28 mouse cellular contexts compared by ENCODE assay signal in genomic region chr5:59545649-59546048, GRCm38 (mm10).
DNase-seq lines count a peak whose midpoint lies in the region; ATAC-seq and TF ChIP-seq lines count a peak whose summit lies in the region.
"Had no signal": no experiment of that assay in that cellular context is flagged by ENCODE, and none has a peak within 500 bp of the region (broad histone marks: within the 10 kb centered on the region; RNA-seq: fewer than 3 reads in every experiment).

No protein-coding gene starts in this region.

- H3K36me3 ChIP-seq in hindbrain, embryonic 11.5 days (ENCODE audit: control insufficient read depth, insufficient read depth, low read length): no peaks in the 10 kb centered on the region
- H3K36me3 ChIP-seq in hindbrain, embryonic 13.5 days: no peaks in the 10 kb centered on the region
- H3K36me3 ChIP-seq in kidney, embryonic 16.5 days (ENCODE audit: insufficient read depth, low read length): no peaks in the 10 kb centered on the region
- H3K36me3 ChIP-seq: heart, embryonic 13.5 days; intestine, embryonic 15.5 days; liver, embryonic 12.5 days; midbrain, embryonic 15.5 days; stomach, embryonic 15.5 days had no signal

- H3K9ac ChIP-seq in hindbrain, embryonic 11.5 days (ENCODE audit: low read depth, low read length): no peak overlapping the region
- no peak overlapping the region for H3K9ac ChIP-seq in hindbrain, embryonic 13.5 days
- no peak overlapping the region for H3K9ac ChIP-seq in kidney, embryonic 16.5 days (replicated peaks; ENCODE audit: low read length)
- H3K9ac ChIP-seq: heart, embryonic 13.5 days; intestine, embryonic 15.5 days; liver, embryonic 12.5 days; liver, postnatal 0 days; midbrain, embryonic 15.5 days; stomach, embryonic 15.5 days had no signal

- TF ChIP-seq POLR2A in brain, embryonic 14.5 days (IDR thresholded peaks at IDR 0.05; ENCODE audit: borderline replicate concordance, extremely low read depth, insufficient read depth, insufficient read length, poor library complexity, severe bottlenecking): no peak

- H3K4me1 ChIP-seq in hindbrain, embryonic 11.5 days (replicated peaks; ENCODE audit: control insufficient read depth, insufficient read depth, low read length): no peaks in the 10 kb centered on the region
- peaks cover 4% of the 10 kb centered on the region; the same call in 1 of the 2 replicates for H3K4me1 ChIP-seq in hindbrain, embryonic 13.5 days (replicated peaks)
- no peaks in the 10 kb centered on the region for H3K4me1 ChIP-seq in kidney, embryonic 16.5 days (ENCODE audit: insufficient read depth, low read length)
- H3K4me1 ChIP-seq: heart, embryonic 13.5 days; intestine, embryonic 15.5 days; liver, embryonic 12.5 days; midbrain, embryonic 15.5 days; stomach, embryonic 15.5 days had no signal

- H3K4me2 ChIP-seq in hindbrain, embryonic 11.5 days (replicated peaks; ENCODE audit: low read depth, low read length): no peak overlapping the region
- H3K4me2 ChIP-seq in hindbrain, embryonic 13.5 days: no peak overlapping the region
- no peak overlapping the region for H3K4me2 ChIP-seq in kidney, embryonic 16.5 days (replicated peaks; ENCODE audit: low read depth, low read length)
- H3K4me2 ChIP-seq: heart, embryonic 13.5 days; intestine, embryonic 15.5 days; liver, embryonic 12.5 days; midbrain, embryonic 15.5 days; stomach, embryonic 15.5 days had no signal

- H3K4me3 ChIP-seq in hindbrain, embryonic 11.5 days (ENCODE audit: low read depth, low read length): no peak overlapping the region
- no peak overlapping the region for H3K4me3 ChIP-seq in hindbrain, embryonic 13.5 days
- H3K4me3 ChIP-seq in kidney, embryonic 16.5 days (ENCODE audit: low read length): no peak overlapping the region
- H3K4me3 ChIP-seq: gastrocnemius, adult 2 months; heart, embryonic 13.5 days; intestine, embryonic 15.5 days; liver, embryonic 12.5 days; midbrain, embryonic 15.5 days; stomach, embryonic 15.5 days had no signal

- no peaks in the 10 kb centered on the region for H3K27me3 ChIP-seq in hindbrain, embryonic 11.5 days (ENCODE audit: control insufficient read depth, insufficient read depth, low read length)
- H3K27me3 ChIP-seq in hindbrain, embryonic 13.5 days: no peaks in the 10 kb centered on the region
- H3K27me3 ChIP-seq in kidney, embryonic 16.5 days (ENCODE audit: insufficient read depth, low read length): no peaks in the 10 kb centered on the region
- H3K27me3 ChIP-seq: heart, embryonic 13.5 days; intestine, embryonic 15.5 days; liver, embryonic 12.5 days; midbrain, embryonic 15.5 days; stomach, embryonic 15.5 days had no signal

- no peak overlapping the region for H3K27ac ChIP-seq in hindbrain, embryonic 11.5 days (ENCODE audit: low read depth, low read length)
- no peak overlapping the region for H3K27ac ChIP-seq in hindbrain, embryonic 13.5 days
- no peak overlapping the region for H3K27ac ChIP-seq in kidney, embryonic 16.5 days (ENCODE audit: low read length)
- H3K27ac ChIP-seq: gastrocnemius, adult 2 months; heart, embryonic 13.5 days; intestine, embryonic 15.5 days; liver, embryonic 12.5 days; midbrain, embryonic 15.5 days; stomach, embryonic 15.5 days had no signal

- 48% methylated on average over 2 of the region's 2 CpGs for WGBS in hindbrain, embryonic 11.5 days
- WGBS in hindbrain, embryonic 13.5 days: 43% methylated on average over 2 of the region's 2 CpGs
- WGBS in kidney, embryonic 16.5 days: 32% methylated on average over 2 of the region's 2 CpGs

- peak; percentile 17 for DNase-seq in hindbrain, embryonic 11.5 days (ENCODE audit: low spot score)
- no peak for DNase-seq in kidney, adult 18-20 months
- peak; percentile 45 for DNase-seq in brain, embryonic 14.5 days (ENCODE audit: low read depth)
- peak; percentile 31 for DNase-seq in embryo, embryonic 11 days
- no peak for DNase-seq in layer of hippocampus, postnatal 10 days (ENCODE audit: low spot score in 2 of 2)
- no peak for DNase-seq in cerebellum, postnatal 10 days
- DNase-seq: adrenal gland, adult 2 months; adrenal gland, postnatal 36 days; cerebellum, adult 2 months; cerebellum, postnatal 25 days; gastrocnemius, adult 2 months; heart, postnatal 10 days; kidney, adult 8-10 months; kidney, postnatal 4 days; layer of hippocampus, postnatal 36 days; left cerebral cortex, postnatal 4 days; liver, postnatal 0 days; lung, postnatal 36 days; right cerebral cortex, postnatal 25 days had no signal

- no peak for TF ChIP-seq CTCF in brain, embryonic 14.5 days (IDR thresholded peaks at IDR 0.05; ENCODE audit: borderline replicate concordance, extremely low read depth, insufficient read depth, insufficient read length)

- ATAC-seq in hindbrain, embryonic 11.5 days (ENCODE audit: low FRiP score): peak; percentile 67
- ATAC-seq in hindbrain, embryonic 13.5 days (ENCODE audit: low FRiP score): no peak
- ATAC-seq in kidney, embryonic 16.5 days (ENCODE audit: low FRiP score, low TSS enrichment): peak; percentile 54; the same call in 1 of the 2 replicates
- ATAC-seq: activated CD4-positive, CD25-positive, alpha-beta regulatory T cell, adult 4 months; forebrain, embryonic 16.5 days; intestine, embryonic 15.5 days; liver, embryonic 12.5 days; liver, postnatal 0 days; midbrain, embryonic 15.5 days had no signal

- H3K9me3 ChIP-seq in hindbrain, embryonic 11.5 days (ENCODE audit: control insufficient read depth, low read length): no peaks in the 10 kb centered on the region
- H3K9me3 ChIP-seq in hindbrain, embryonic 13.5 days: no peaks in the 10 kb centered on the region
- no peaks in the 10 kb centered on the region for H3K9me3 ChIP-seq in kidney, embryonic 16.5 days (ENCODE audit: low read length)
- H3K9me3 ChIP-seq: heart, embryonic 13.5 days; intestine, embryonic 15.5 days; liver, embryonic 12.5 days; midbrain, embryonic 15.5 days; stomach, embryonic 15.5 days had no signal

Comparison
In these comparisons a context has a peak if more than half of its experiments do, and no peak if none do; other contexts are left out.
1. DNase-seq: peak in hindbrain, embryonic 11.5 days (single experiment), brain, embryonic 14.5 days (single experiment) and embryo, embryonic 11 days (single experiment); none in kidney, adult 18-20 months (single experiment), layer of hippocampus, postnatal 10 days (0 of 2) and cerebellum, postnatal 10 days (0 of 2).